Mouse (Mus musculus) kidney, postnatal 25 days (tissue): ENCODE results near the gene Tbc1d10b.

ENCODE experiments used
- DNase-seq, 2 experiments: peaks; one replicate each; pipeline ENCODE4 v3.0.0; 2021; ENCODE audit warnings: mixed read lengths in 2 of 2

Tbc1d10b gene

GRCm38 (mm10) chr7:127147901-127148300, 60.4 kb downstream of the Tbc1d10b start:
- no peak for DNase-seq
